Mouse (Mus musculus): ENCODE data around the gene Copz2.

Gene Copz2

DNA sequence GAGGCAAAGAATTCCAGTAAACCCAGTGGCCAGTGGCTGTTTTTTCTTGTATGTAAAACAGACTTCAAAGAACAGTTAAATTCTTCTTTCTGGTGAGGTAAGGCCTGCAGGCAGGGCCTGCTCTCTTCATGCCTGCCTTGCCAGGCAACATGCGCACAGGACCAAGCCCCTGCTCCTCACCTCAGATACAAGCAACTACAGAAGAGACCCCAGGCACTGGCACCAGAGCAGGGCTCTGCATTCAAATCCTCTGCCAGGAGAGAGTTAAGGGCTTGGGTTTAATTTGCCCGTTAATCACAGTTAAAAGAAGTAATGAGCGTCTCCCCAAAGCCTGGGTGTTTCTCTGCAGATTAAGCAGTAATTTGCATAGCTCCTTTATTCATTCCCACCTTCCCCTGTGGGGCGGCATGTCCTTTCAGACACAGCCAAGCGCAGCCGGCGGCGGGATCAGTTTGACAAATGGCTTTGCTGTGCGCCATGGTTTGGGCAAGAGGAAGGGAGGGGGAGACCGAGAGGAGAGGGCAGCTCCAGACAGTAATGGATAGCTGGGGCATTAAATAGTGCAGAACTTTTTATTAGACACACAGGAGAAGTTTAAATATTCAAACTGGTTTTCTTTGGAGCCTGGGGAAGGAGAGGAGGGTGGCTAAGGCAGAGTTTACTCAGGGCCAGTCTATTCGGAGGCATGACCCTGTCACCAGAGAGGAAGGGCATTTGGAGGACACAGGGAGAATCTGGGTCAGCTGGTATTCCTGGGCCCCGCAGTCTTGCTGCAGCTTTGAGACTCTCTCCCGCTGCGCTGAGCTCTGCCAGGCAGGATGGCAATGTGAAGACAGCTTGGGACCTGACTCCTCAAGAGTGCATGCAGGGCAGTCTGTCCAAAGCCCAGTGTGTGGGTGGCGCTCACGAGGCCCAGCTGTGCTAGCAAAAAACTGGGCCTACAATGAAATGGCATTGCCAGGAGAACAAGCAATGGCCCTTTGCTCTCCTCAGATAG, 53.3 kb downstream of the Copz2 start:
- no peak for DNase-seq (ENCODE audit: low read depth, low spot score)

DNA sequence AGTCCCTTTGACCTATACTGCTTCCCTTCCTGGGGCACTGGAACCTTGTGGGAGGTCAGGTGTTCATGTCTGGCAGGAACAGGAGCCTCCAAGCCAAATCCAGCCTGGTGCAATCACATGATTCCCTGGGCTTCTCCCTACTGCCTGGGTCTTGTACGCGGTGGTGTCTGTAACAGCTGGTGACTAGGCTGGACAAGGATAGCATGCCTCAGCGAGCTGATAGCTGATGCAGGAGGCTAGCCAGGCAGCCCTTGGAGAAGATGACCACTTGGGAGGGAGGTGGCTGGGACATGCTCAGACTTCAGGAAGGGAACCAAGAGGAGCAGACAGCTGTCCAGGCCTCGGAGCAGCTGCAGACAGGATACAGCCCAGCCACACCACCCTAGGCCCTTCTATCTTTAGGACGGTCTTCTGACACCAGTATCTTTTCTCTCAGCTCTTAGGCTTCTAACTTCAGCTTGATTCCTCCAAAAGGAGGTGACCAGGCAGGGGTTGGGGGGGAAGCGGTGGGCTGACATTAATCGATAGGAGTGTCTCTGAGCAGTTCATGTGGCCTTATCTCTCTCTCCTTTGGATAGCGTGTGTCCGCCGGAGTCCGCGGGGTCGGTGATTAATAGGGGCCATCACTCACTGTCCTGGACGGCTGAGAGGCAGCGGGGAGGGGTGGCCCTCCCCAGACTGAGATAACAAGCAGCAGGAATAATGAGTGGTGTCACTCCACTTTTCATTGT, 56.9 kb downstream of the Copz2 start:
- no peak for DNase-seq (ENCODE audit: low read depth, low spot score)

DNA sequence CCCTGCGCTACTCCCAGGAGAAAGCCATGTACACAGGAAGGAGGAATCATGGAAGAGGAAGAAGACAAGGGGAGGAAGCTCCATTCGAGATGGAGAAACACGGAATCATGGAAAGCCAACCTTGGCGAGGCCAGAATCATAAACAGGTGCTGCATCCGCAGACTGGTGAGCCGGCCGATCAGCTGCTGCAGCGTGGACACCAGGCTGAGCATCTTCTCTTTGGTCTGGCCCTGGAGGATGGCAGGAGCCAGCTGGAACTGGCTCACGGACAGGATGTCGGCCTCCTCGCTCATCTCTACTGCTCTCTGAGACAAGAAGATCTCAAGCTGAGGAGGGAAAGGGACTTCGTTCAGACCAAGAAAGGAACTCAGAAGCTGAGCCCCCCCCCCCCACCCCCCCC, 58.9 kb downstream of the Copz2 start:
- DNase-seq (ENCODE audit: low read depth, low spot score), result no peak

DNA sequence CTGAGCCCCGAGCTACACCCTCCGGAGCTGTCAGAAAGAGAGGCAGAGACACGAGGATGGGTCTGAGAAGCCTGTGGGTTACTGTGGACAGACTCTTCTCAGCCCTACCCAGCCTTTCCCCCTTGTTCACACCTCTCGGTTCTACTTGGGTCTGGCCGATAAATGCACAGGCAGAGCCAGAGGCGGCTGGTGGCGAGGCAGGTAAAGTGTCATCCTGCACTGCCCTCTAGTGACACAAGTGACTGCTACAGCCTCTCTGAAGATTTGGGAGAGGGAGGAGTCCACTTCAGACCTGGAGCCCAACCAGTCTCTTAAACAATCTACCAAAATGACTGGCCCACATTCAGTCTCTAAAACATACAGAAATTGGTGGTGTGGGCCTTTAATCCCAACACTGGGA, 60.3 kb downstream of the Copz2 start:
- DNase-seq (ENCODE audit: low read depth, low spot score), result no peak

Measured in WW6 (cell line).